Mouse (Mus musculus): ENCODE results near the gene Mier3. TPM values are rescaled to one million over a fixed set of nuclear protein-coding genes. Genes with fewer than 3 reads are reported as not detected.
A peak's percentile ranks its signal among the peaks of the same experiment; 100 is the strongest.

Gene Mier3
- polyA plus RNA-seq, 1 experiment from 2014 or later: 17.6 TPM

DNA sequence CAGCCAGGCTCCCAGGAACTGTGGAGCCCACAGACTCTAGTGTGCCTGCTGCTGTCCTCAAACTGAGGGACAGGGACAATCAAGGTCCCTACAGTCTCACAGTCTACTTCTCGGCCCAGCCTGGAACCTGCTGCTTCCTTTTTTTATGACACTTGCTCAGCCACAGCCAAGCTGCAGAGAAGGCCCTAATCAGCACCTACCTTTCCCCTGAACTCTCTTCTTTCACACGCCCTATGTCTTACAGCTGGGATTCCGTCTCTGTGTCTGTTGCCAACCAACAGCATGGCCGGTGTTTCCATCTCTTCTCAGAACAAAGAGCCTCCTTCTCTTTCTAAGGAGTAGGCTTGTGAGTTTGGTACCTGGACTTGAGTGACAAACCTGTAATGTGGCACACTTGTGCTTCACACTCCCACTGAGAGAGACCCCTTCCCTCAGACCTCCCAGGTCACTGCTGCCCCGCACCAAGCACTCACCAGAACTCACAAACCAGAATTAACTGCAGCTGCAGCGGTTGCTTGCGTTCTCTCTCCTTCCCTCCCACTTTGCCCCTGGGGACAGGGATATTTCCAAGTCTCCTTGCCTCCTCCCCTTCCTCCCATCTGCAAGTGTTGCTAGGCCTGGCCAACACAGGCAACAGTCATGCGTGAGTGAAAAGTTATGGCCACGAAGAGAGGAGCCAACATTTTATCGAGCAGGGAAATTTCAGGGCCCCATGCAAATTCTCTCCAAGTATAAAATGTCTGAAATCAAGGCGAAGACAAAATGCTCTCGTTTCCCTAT is 22.1 kb upstream of the Mier3 start:
- Histone ChIP-seq H3K4me2 (no peak overlapping the region), H3K9ac (peak overlapping the region; percentile 31), H3K27me3 (replicated peaks) (no peaks in the 10 kb centered on the region), H3K36me3 (no peaks in the 10 kb centered on the region), H3K4me3 (no peak overlapping the region), H3K4me1 (peaks cover 59% of the 10 kb centered on the region), H3K27ac (peak overlapping the region; percentile 72), H3K9me3 (replicated peaks) (0 out of 2 replicates have a peak, but pooled peaks cover 3% of the 10 kb centered on the region)
- 0 out of 2 replicates have a peak, but pooled peaks have one; percentile 10 for ATAC-seq
- 63% methylated on average over 12 of the region's 12 CpGs for WGBS (ENCODE audit: insufficient replicate concordance)

DNA sequence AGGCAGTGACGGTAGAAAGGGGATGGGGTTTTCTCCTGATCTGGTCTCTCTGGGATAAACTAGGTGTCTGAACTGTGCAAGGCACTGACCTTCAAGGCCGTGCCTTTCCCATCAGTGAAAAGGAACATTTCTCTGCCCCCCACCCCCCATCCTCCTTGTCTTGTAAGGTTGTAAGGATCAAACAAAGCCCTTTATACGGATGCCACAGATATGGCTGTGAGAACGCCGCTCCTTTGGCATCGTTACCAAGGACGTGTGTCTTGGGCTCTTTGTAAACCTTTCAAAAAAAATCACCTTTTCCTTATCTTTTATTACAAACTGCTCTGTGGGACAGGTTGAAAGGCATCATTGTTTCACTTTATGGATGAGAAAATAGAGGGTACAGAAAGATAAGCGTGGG is 21.3 kb upstream of the Mier3 start:
- H3K4me3 ChIP-seq: no peak overlapping the region
- no peak for ATAC-seq
- no peaks in the 10 kb centered on the region; the same call in 1 of the 2 replicates for H3K27me3 ChIP-seq (replicated peaks)
- no peak overlapping the region for H3K9ac ChIP-seq
- H3K4me2 ChIP-seq: no peak overlapping the region
- no peaks in the 10 kb centered on the region for H3K36me3 ChIP-seq
- 0 out of 2 replicates have a peak, but pooled peaks cover 3% of the 10 kb centered on the region for H3K9me3 ChIP-seq (replicated peaks)
- peaks cover 59% of the 10 kb centered on the region for H3K4me1 ChIP-seq
- H3K27ac ChIP-seq: no peak overlapping the region
- WGBS (ENCODE audit: insufficient replicate concordance): 76% methylated on average over 8 of the region's 8 CpGs

DNA sequence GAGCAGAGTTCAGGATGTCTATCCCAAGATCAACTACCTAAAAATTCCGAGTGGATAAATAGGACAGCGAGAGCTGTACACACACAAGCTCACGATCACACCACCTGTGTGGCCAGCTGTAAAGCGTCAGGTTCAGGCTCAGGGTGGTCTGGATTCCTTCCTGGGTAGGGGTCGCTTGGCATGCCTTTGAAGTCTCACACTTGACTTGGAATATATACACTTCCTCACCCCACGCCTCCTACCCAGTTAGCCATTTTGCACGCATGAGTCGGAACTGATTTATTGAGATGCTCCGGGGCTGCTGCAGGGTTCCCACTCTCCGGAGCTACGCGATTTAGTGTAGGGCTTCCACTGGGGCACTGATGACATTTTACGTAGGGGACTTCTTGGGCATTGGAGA is 20.7 kb upstream of the Mier3 start:
- 78% methylated on average over 13 of the region's 13 CpGs for WGBS (ENCODE audit: insufficient replicate concordance)

DNA sequence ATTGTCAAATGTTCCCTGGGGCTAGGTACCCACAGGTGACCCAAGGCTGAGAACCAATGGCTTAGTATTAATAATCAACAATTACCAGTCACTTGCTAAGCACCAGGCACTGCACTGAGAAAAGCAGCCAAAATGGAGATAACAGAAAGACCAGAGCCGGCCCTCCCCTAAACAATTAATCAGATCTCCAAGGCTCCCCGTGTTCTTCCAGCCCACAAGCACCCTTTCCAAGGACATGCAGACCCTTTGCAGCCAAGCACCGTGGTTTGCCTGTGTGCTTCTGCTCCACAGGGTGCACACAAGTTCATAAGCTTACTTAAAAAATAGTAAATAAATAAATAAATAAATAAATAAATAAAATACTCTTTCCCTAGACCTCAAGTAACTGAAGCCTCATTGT is 20.2 kb upstream of the Mier3 start:
- Histone ChIP-seq H3K27me3 (replicated peaks) (no peaks in the 10 kb centered on the region; the same call in 1 of the 2 replicates), H3K9ac (no peak overlapping the region), H3K27ac (no peak overlapping the region), H3K9me3 (replicated peaks) (0 out of 2 replicates have a peak, but pooled peaks cover 3% of the 10 kb centered on the region), H3K4me3 (no peak overlapping the region), H3K4me2 (no peak overlapping the region), H3K4me1 (peaks cover 51% of the 10 kb centered on the region), H3K36me3 (no peaks in the 10 kb centered on the region)
- no peak for ATAC-seq
- 26% methylated on average over 3 of the region's 3 CpGs for WGBS (ENCODE audit: insufficient replicate concordance)

More for the DNA sequence above, 20.7 kb upstream of the Mier3 start:
- Histone ChIP-seq H3K4me2 (no peak overlapping the region), H3K4me1 (peaks cover 56% of the 10 kb centered on the region), H3K27me3 (replicated peaks) (no peaks in the 10 kb centered on the region; the same call in 1 of the 2 replicates), H3K36me3 (no peaks in the 10 kb centered on the region), H3K9ac (no peak overlapping the region), H3K9me3 (replicated peaks) (0 out of 2 replicates have a peak, but pooled peaks cover 3% of the 10 kb centered on the region), H3K4me3 (no peak overlapping the region), H3K27ac (no peak overlapping the region)
- no peak for ATAC-seq

DNA sequence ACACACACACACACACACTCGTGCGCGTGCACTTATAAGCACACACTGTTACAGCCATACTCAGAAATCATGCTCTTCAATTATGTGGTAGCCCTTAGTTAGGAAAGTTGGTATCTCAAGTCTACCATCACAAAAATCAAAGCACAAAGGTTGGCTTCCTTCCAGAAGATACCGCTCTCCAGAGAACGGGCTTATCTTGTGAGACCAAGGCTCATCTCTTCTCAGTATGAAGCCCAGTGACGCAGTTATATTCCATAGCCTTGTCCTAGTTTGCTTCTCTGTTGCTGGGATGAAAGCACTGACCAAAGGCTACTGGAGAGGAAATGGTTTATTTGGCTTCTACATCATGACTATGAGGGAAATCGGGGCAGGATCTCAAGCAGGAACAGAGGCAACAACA is 12.8 kb upstream of the Mier3 start:
- H3K9me3 ChIP-seq (replicated peaks): no peaks in the 10 kb centered on the region
- H3K9ac ChIP-seq: no peak overlapping the region
- H3K4me3 ChIP-seq: no peak overlapping the region
- no peak overlapping the region for H3K27ac ChIP-seq
- H3K36me3 ChIP-seq: no peaks in the 10 kb centered on the region
- 76% methylated on average over 7 of the region's 7 CpGs for WGBS (ENCODE audit: insufficient replicate concordance)
- ATAC-seq: no peak
- no peak overlapping the region for H3K4me2 ChIP-seq
- no peaks in the 10 kb centered on the region; the same call in 1 of the 2 replicates for H3K27me3 ChIP-seq (replicated peaks)
- peaks cover 3% of the 10 kb centered on the region; the same call in 1 of the 2 replicates for H3K4me1 ChIP-seq

DNA sequence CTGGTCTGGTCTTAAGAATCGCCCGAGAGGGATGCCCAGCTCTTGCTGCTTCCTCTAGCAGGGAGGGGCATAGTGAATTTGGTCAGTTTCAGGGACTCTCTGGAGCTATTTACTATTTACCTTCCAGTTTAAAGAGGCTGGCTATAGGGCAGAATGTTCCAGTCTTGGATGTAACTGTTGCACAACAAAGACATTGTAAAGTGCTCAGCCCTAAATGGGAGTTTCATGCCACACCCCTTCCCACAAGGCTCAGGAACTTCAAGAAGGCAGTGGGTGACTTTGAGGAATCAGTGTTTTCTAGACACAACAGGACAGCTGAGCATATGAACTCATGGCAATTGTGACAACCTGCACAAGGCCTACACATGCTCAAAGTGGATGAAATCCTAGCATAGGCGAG is 3.9 kb upstream of the Mier3 start:
- no peaks in the 10 kb centered on the region for H3K27me3 ChIP-seq (replicated peaks)
- no peak overlapping the region for H3K4me2 ChIP-seq
- no peak overlapping the region for H3K9ac ChIP-seq
- no peak for ATAC-seq
- peaks cover 15% of the 10 kb centered on the region for H3K4me1 ChIP-seq
- WGBS (ENCODE audit: insufficient replicate concordance): 59% methylated on average over 3 of the region's 3 CpGs
- no peak overlapping the region for H3K27ac ChIP-seq
- no peak overlapping the region for H3K4me3 ChIP-seq
- no peaks in the 10 kb centered on the region for H3K36me3 ChIP-seq
- 0 out of 2 replicates have a peak, but pooled peaks cover 10% of the 10 kb centered on the region for H3K9me3 ChIP-seq (replicated peaks)

DNA sequence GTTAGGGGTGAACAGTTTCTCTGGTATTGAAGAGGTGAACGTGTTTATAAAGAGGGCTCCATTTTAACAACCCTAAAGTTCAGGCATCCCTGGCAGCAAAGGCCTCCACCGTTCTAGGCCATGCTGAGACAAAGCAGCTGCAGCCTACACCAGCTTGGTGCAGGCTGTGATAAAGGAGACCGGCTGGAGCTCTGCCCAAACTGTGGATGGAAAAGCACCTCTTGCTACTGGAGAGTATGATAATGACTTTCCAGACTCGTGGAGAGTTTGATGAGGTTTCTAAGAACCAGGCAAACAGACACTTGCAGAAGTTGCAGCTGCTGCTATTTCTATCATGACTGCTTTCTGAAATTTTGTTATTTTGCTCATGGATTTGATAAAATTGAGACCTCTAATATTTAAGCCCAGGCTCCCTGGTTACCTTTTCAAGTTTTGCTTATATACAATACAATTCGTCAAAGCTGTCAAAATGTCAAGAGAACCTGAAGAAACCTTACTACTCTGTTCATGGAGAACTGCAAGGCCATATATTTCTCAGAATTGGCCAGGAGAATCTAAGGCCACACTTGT is 3.4 kb downstream of the Mier3 start:
- H3K4me3 ChIP-seq: no peak overlapping the region
- WGBS (ENCODE audit: insufficient replicate concordance): 37% methylated on average over 5 of the region's 5 CpGs
- H3K27me3 ChIP-seq (replicated peaks): no peaks in the 10 kb centered on the region
- H3K36me3 ChIP-seq: peaks cover 6% of the 10 kb centered on the region
- no peaks in the 10 kb centered on the region for H3K9me3 ChIP-seq (replicated peaks)
- H3K27ac ChIP-seq: peak overlapping the region; percentile 68
- no peak overlapping the region for H3K9ac ChIP-seq
- H3K4me2 ChIP-seq: peak overlapping the region; percentile 9; the same call in 1 of the 2 replicates
- peaks cover 36% of the 10 kb centered on the region for H3K4me1 ChIP-seq
- peak; percentile 50; the same call in 1 of the 2 replicates for ATAC-seq

DNA sequence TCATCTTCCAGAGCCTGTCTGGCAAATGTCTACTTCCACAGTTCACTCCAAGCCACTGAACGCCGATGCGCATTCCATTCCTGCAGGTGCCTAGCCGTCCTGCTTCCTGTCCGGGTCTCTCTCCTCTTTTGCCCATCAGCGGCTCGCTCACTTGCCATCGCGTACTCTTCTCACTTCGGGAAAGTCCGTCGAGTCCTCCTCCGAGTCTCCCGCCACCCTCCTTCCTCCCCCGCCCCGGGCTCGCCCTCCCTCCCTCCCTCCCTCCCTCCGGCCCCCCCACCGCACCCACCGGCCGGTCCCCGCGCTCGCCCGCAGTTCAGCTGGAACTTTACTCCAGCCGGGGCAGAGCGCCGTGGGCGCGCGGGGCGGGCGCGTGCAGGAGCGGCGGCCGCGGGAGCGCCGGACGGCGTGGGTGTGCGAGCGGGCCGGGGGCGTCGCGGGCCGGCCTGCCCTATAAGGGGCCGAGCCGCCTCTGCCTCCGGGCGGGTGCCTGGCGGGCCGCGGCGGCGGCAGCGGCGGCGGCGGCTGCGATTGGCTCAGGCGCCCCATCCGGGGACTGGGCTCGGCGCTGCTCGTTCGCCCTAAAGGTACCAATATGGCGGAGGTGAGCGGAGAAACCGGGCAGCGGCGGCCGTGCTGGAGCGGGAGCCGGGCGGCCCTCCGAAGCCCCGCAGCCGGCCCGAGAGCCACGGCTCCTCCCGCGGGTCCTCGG is 5.1 kb downstream of the Mier3 start:
- peak overlapping the region; percentile 98 for H3K4me2 ChIP-seq
- H3K36me3 ChIP-seq: peaks cover 19% of the 10 kb centered on the region
- H3K4me3 ChIP-seq: peak overlapping the region; percentile 95
- H3K9me3 ChIP-seq (replicated peaks): no peaks in the 10 kb centered on the region
- peak overlapping the region; percentile 93 for H3K27ac ChIP-seq
- ATAC-seq: peak; percentile 86
- H3K4me1 ChIP-seq: peaks cover 36% of the 10 kb centered on the region
- H3K9ac ChIP-seq: peak overlapping the region; percentile 96
- H3K27me3 ChIP-seq (replicated peaks): no peaks in the 10 kb centered on the region
- WGBS (ENCODE audit: insufficient replicate concordance): under 1% methylated on average over 69 of the region's 86 CpGs

DNA sequence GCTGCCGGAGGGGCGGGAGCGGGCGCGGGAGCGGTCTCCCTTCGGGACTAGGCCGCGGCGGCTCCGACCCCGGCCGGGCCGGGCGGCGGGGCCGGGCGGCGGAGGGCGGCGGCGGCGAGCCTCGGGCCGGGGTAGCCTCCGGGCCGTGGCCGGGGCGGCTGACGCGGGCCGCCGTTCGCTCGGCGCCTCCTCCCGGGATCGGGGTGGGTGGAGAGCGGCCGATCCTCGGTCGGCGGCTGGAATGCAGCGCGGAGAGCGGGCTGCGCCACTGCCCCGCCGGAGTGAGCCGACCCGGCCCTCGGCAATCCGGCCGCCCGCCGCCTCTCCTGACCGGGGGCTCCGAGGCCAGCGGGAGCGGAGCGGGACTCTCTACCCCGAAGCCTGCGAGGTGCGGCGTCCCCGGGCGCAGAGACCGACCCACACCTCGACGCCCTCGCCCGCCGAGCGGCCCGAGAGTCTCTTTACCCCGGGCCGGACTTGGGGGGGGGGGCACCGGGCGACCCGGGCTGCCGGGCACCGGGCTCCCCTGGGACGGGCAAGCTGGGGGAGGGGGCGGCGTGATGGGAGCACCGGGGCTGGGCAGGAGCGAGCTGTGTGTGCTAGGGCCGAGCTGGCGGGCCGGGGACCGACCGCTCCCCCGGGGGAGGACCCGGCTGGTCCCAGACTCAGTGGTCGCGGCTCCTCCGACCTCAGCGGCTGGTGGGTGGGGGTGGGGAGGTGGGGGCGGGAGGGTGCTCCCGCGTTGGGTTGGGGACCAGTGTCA is 5.9 kb downstream of the Mier3 start:
- H3K4me1 ChIP-seq: peaks cover 36% of the 10 kb centered on the region
- ATAC-seq: peak; percentile 57
- WGBS (ENCODE audit: insufficient replicate concordance): 2% methylated on average over 57 of the region's 101 CpGs
- no peaks in the 10 kb centered on the region for H3K9me3 ChIP-seq (replicated peaks)
- H3K36me3 ChIP-seq: peaks cover 27% of the 10 kb centered on the region
- H3K4me2 ChIP-seq: peak overlapping the region; percentile 98
- H3K27me3 ChIP-seq (replicated peaks): no peaks in the 10 kb centered on the region
- H3K9ac ChIP-seq: peak overlapping the region; percentile 96
- H3K27ac ChIP-seq: peak overlapping the region; percentile 93
- H3K4me3 ChIP-seq: peak overlapping the region; percentile 95

DNA sequence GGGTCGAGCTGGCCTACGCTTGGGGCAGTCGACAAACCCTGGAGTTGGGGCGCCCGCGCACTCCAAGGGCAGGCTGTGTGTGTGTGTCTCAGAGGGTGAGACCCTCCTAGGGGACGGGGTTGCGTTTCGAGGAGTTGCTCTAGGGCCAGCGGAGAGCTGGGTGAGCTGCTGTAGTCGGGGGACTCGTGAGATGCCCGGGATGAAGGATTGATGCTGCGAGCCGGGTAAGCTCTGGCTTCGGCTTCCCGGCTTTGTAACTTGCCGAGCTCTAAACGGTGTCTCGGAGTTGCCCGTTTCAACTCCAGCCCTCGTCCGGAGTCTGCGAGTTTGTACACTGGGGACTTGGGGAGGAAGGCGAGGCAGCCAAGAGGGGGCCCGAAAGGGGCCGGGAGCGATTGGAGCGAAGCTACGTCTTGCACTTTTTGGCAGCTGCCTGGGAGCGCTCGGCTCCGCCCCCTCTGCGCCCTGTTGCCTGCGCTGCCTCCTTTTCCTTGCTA is 6.6 kb downstream of the Mier3 start:
- Histone ChIP-seq H3K27ac (peak overlapping the region; percentile 93), H3K27me3 (replicated peaks) (no peaks in the 10 kb centered on the region), H3K9ac (peak overlapping the region; percentile 96), H3K4me1 (peaks cover 36% of the 10 kb centered on the region), H3K36me3 (peaks cover 33% of the 10 kb centered on the region), H3K4me3 (peak overlapping the region; percentile 95), H3K4me2 (peak overlapping the region; percentile 98), H3K9me3 (replicated peaks) (no peaks in the 10 kb centered on the region)
- ATAC-seq: peak; percentile 75
- 0% methylated on average over 35 of the region's 35 CpGs for WGBS (ENCODE audit: insufficient replicate concordance)

DNA sequence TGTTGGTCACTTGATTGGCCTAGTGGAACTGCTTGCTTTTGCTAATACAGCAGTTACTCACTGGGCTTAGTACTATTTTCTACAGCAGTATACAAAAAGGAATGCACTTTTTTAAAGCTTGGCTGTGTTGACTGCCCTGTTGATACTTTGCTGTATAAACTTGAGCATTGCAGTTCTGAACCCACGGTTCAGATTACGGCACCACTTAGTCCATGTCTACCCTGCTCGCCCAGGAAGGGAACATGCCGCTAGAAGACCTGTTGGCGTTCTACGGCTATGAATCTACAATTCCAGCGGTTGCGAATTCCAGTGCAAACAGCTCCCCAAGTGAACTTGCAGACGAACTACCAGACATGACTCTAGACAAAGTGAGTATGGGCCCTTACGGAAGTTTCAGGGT is 22.6 kb downstream of the Mier3 start:
- Histone ChIP-seq H3K9ac (no peak overlapping the region), H3K4me1 (no peaks in the 10 kb centered on the region), H3K9me3 (replicated peaks) (no peaks in the 10 kb centered on the region), H3K4me2 (no peak overlapping the region), H3K4me3 (no peak overlapping the region), H3K27ac (no peak overlapping the region), H3K27me3 (replicated peaks) (no peaks in the 10 kb centered on the region), H3K36me3 (peaks cover 76% of the 10 kb centered on the region)
- 90% methylated on average over 10 of the region's 10 CpGs for WGBS (ENCODE audit: insufficient replicate concordance)
- no peak for ATAC-seq
